Mouse (Mus musculus): ENCODE results near the gene Gli3. TPM values are rescaled to one million over a fixed set of nuclear protein-coding genes. Genes with fewer than 3 reads are reported as not detected.

The Gli3 gene
- polyA plus RNA-seq, 2 experiments from 2014 or later: not detected

GRCm38 (mm10) chr13:15664580-15665201 lies 201.7 kb downstream of the Gli3 start:
- ATAC-seq: no peak

- no peak for ATAC-seq
These were observed 202.5 kb downstream of the Gli3 start for GRCm38 (mm10) chr13:15665514-15665913.

GRCm38 (mm10) chr13:15670144-15670961 lies 207.3 kb downstream of the Gli3 start:
- ATAC-seq: no peak

GRCm38 (mm10) chr13:15670962-15671313 lies 207.9 kb downstream of the Gli3 start:
- no peak for ATAC-seq

- ATAC-seq: no peak
These were observed 212.4 kb downstream of the Gli3 start for GRCm38 (mm10) chr13:15675480-15675879.

GRCm38 (mm10) chr13:15677106-15677760 lies 214.2 kb downstream of the Gli3 start:
- no peak for ATAC-seq

- no peak for ATAC-seq
These were observed 218.5 kb downstream of the Gli3 start for GRCm38 (mm10) chr13:15681530-15681929.

GRCm38 (mm10) chr13:15683006-15683405 lies 220.0 kb downstream of the Gli3 start:
- no peak for ATAC-seq

GRCm38 (mm10) chr13:15688074-15688825 lies 225.2 kb downstream of the Gli3 start:
- ATAC-seq: no peak

- no peak for ATAC-seq
These were observed 225.9 kb downstream of the Gli3 start for GRCm38 (mm10) chr13:15688826-15689501.

- no peak for ATAC-seq
These were observed 228.9 kb downstream of the Gli3 start for GRCm38 (mm10) chr13:15691751-15692464.

- ATAC-seq: no peak
These were observed 229.4 kb downstream of the Gli3 start for GRCm38 (mm10) chr13:15692465-15692809.

GRCm38 (mm10) chr13:15698284-15698683 lies 235.2 kb downstream of the Gli3 start:
- no peak for ATAC-seq

GRCm38 (mm10) chr13:15699116-15699515 lies 236.1 kb downstream of the Gli3 start:
- ATAC-seq: no peak

GRCm38 (mm10) chr13:15704669-15705068 lies 241.6 kb downstream of the Gli3 start:
- no peak for ATAC-seq

GRCm38 (mm10) chr13:15707481-15707881 lies 244.4 kb downstream of the Gli3 start:
- no peak for ATAC-seq

GRCm38 (mm10) chr13:15713486-15713885 lies 250.5 kb downstream of the Gli3 start:
- no peak for ATAC-seq

- ATAC-seq: no peak
These were observed 251.3 kb downstream of the Gli3 start for GRCm38 (mm10) chr13:15714331-15714725.

GRCm38 (mm10) chr13:15714726-15715437 lies 251.8 kb downstream of the Gli3 start:
- ATAC-seq: no peak

- ATAC-seq: no peak
These were observed 258.4 kb downstream of the Gli3 start for GRCm38 (mm10) chr13:15721446-15721845.

GRCm38 (mm10) chr13:15722766-15723379 lies 259.8 kb downstream of the Gli3 start:
- no peak for ATAC-seq

All from CD4-positive, CD25-positive, alpha-beta regulatory T cell, adult 4 months (primary cell).